Mouse (Mus musculus) MEL (cell line): ENCODE measurements at regions not wholly inside any gene's neighbourhood (a gene's known extent, or its start where the extent isn't known, plus 50 kb on each side); places are given as distances from the start of the nearest gene placed in this dataset.

Source experiments
- DNase-seq: peaks from one replicate; pipeline ENCODE4 v3.0.0; 2011; ENCODE audit warnings: low read depth, low spot score
- H3K27ac ChIP-seq: 2 replicates; pipeline ENCODE4 v1.5.1; 2012; ENCODE audit warnings: low read depth, mild to moderate bottlenecking, control low read depth, low read length, moderate library complexity; ENCODE audit not compliant: control insufficient read depth
- H3K27me3 ChIP-seq, 2 experiments: fragments of 150-350 bp in 1 of 2; sonication (generic) in 1 of 2; 2 replicates each; pipeline ENCODE4 v1.6.1; 2012; ENCODE audit warnings: low read length in 2 of 2, mild to moderate bottlenecking in 2 of 2, improper control_type of control experiment in 1 of 2, moderate library complexity in 1 of 2; ENCODE audit not compliant: insufficient read depth in 2 of 2, control insufficient read depth in 1 of 2
- H3K36me3 ChIP-seq, 2 experiments: 2 replicates each; pipeline ENCODE4 v1.6.1; 2012 to 2014; ENCODE audit warnings: low read length in 2 of 2, improper control_type of control experiment in 1 of 2, inconsistent platforms in 1 of 2, mild to moderate bottlenecking in 1 of 2; ENCODE audit not compliant: insufficient read depth in 2 of 2, control insufficient read depth in 1 of 2
- H3K4me1 ChIP-seq, 2 experiments: fragments of 150-350 bp in 1 of 2; sonication (generic) in 1 of 2; 2 replicates each; pipeline ENCODE4 v1.6.1; 2012; ENCODE audit warnings: low read length in 2 of 2, improper control_type of control experiment in 1 of 2, mild to moderate bottlenecking in 1 of 2; ENCODE audit not compliant: insufficient read depth in 2 of 2, control insufficient read depth in 1 of 2
- H3K4me3 ChIP-seq, 2 experiments: fragments of 150-350 bp in 1 of 2; sonication (generic) in 1 of 2; 2 replicates each; pipeline ENCODE4 v1.5.1; 2012; ENCODE audit warnings: low read depth in 2 of 2, low read length in 2 of 2, mild to moderate bottlenecking in 2 of 2, moderate library complexity in 2 of 2, control low read depth in 1 of 2, improper control_type of control experiment in 1 of 2; ENCODE audit not compliant: control insufficient read depth in 1 of 2, insufficient read depth in 1 of 2
- H3K79me2 ChIP-seq: 2 replicates; pipeline ENCODE4 v1.6.1; 2012; ENCODE audit warnings: mild to moderate bottlenecking, low read length, moderate library complexity; ENCODE audit not compliant: control insufficient read depth, poor library complexity, insufficient read depth
- H3K9ac ChIP-seq: 2 replicates; pipeline ENCODE4 v1.6.1; 2012; ENCODE audit warnings: low read depth, mild to moderate bottlenecking, control low read depth, low read length, moderate library complexity; ENCODE audit not compliant: control insufficient read depth, poor library complexity, severe bottlenecking
- H3K9me3 ChIP-seq: fragments of 150-350 bp; sonication (generic); replicated peaks from 2 replicates; pipeline ENCODE4 v1.6.1; 2012; ENCODE audit warnings: mild to moderate bottlenecking, low read length, improper control_type of control experiment, moderate library complexity; ENCODE audit not compliant: insufficient read depth
- BHLHE40 ChIP-seq: IDR thresholded peaks from 2 replicates; pipeline ENCODE4 v1.6.1; 2012; ENCODE audit warnings: low read depth, mild to moderate bottlenecking, inconsistent platforms, low read length, improper control_type of control experiment, borderline replicate concordance
- CHD2 ChIP-seq: IDR thresholded peaks from 2 replicates; pipeline ENCODE4 v1.6.1; 2011; ENCODE audit warnings: low read length, improper control_type of control experiment
- CTCF ChIP-seq, 3 experiments: IDR thresholded peaks in 2 of 3; conservative IDR thresholded peaks in 1 of 3; 2 replicates each; pipeline ENCODE4 v1.5.1; 2011 to 2012; ENCODE audit warnings: low read length in 3 of 3, low read depth in 2 of 3, mild to moderate bottlenecking in 2 of 3, improper control_type of control experiment in 1 of 3, inconsistent platforms in 1 of 3, mixed read lengths in 1 of 3, moderate library complexity in 1 of 3; ENCODE audit not compliant: control insufficient read depth in 1 of 3, insufficient read depth in 1 of 3, poor library complexity in 1 of 3, severe bottlenecking in 1 of 3
- ELF1 ChIP-seq: IDR thresholded peaks from 2 replicates; pipeline ENCODE4 v1.6.1; 2014; ENCODE audit warnings: low read depth, mild to moderate bottlenecking, inconsistent platforms, low read length, improper control_type of control experiment, moderate library complexity
- ETS1 ChIP-seq: IDR thresholded peaks from 2 replicates; pipeline ENCODE4 v1.6.1; 2012; ENCODE audit warnings: low read depth, mild to moderate bottlenecking, inconsistent platforms, low read length, improper control_type of control experiment, moderate library complexity
- GABPA ChIP-seq: IDR thresholded peaks from 2 replicates; pipeline ENCODE4 v1.6.1; 2012; ENCODE audit warnings: low read depth, mild to moderate bottlenecking, inconsistent platforms, low read length, improper control_type of control experiment, moderate library complexity
- HCFC1 ChIP-seq: IDR thresholded peaks from 2 replicates; pipeline ENCODE4 v1.6.1; 2012; ENCODE audit warnings: low read depth, mild to moderate bottlenecking, inconsistent platforms, low read length, improper control_type of control experiment, moderate library complexity
- JUND ChIP-seq: IDR thresholded peaks from 2 replicates; pipeline ENCODE4 v1.6.1; 2011; ENCODE audit warnings: low read depth, mild to moderate bottlenecking, improper control_type of control experiment, low read length
- KAT2A ChIP-seq: conservative IDR thresholded peaks from 2 replicates; pipeline ENCODE4 v1.6.1; 2012; ENCODE audit warnings: low read depth, low read length, improper control_type of control experiment, inconsistent platforms
- MAFK ChIP-seq: IDR thresholded peaks from 2 replicates; pipeline ENCODE4 v1.6.1; 2011; ENCODE audit warnings: low read depth, mild to moderate bottlenecking, low read length, improper control_type of control experiment, borderline replicate concordance
- MAZ ChIP-seq: IDR thresholded peaks from 2 replicates; pipeline ENCODE4 v1.6.1; 2012; ENCODE audit warnings: low read depth, mild to moderate bottlenecking, inconsistent platforms, low read length, improper control_type of control experiment
- MEF2A ChIP-seq: IDR thresholded peaks from 2 replicates; pipeline ENCODE4 v1.6.1; 2014; ENCODE audit warnings: low read depth, mild to moderate bottlenecking, inconsistent platforms, low read length, improper control_type of control experiment; ENCODE audit not compliant: poor library complexity, insufficient replicate concordance, severe bottlenecking; ENCODE audit errors: extremely low read depth
- MXI1 ChIP-seq: IDR thresholded peaks from 2 replicates; pipeline ENCODE4 v1.6.1; 2011; ENCODE audit warnings: mild to moderate bottlenecking, low read depth, low read length, improper control_type of control experiment
- MYC ChIP-seq: IDR thresholded peaks from 2 replicates; pipeline ENCODE4 v1.6.1; 2011; ENCODE audit warnings: low read depth, mild to moderate bottlenecking, low read length, improper control_type of control experiment, moderate library complexity
- NRF1 ChIP-seq: IDR thresholded peaks from 2 replicates; pipeline ENCODE4 v1.6.1; 2014; ENCODE audit warnings: low read depth, mild to moderate bottlenecking, inconsistent platforms, low read length, improper control_type of control experiment, moderate library complexity; ENCODE audit not compliant: poor library complexity, insufficient read depth, severe bottlenecking
- POLR2AphosphoS2 ChIP-seq: IDR thresholded peaks from 2 replicates; pipeline ENCODE4 v1.6.1; 2011; ENCODE audit warnings: low read length, improper control_type of control experiment
- POLR2AphosphoS5 ChIP-seq: IDR thresholded peaks from 2 replicates; pipeline ENCODE4 v1.6.1; 2012; ENCODE audit warnings: low read depth, borderline replicate concordance, mild to moderate bottlenecking, inconsistent platforms, low read length, moderate library complexity, mixed read lengths
- SIN3A ChIP-seq: IDR thresholded peaks from 2 replicates; pipeline ENCODE4 v1.6.1; 2012; ENCODE audit warnings: low read length, improper control_type of control experiment, inconsistent platforms
- SMC3 ChIP-seq: IDR thresholded peaks from 2 replicates; pipeline ENCODE4 v1.6.1; 2011; ENCODE audit warnings: low read depth, low read length, improper control_type of control experiment
- USF1 ChIP-seq: IDR thresholded peaks from 2 replicates; pipeline ENCODE4 v1.6.1; 2014; ENCODE audit warnings: low read depth, mild to moderate bottlenecking, inconsistent platforms, low read length, improper control_type of control experiment, moderate library complexity
- ZC3H11A ChIP-seq: IDR thresholded peaks from 2 replicates; pipeline ENCODE4 v1.6.1; 2012; ENCODE audit warnings: low read depth, mild to moderate bottlenecking, inconsistent platforms, low read length, improper control_type of control experiment
- ZKSCAN1 ChIP-seq: IDR thresholded peaks from 2 replicates; pipeline ENCODE4 v1.6.1; 2012; ENCODE audit warnings: low read depth, mild to moderate bottlenecking, inconsistent platforms, low read length, improper control_type of control experiment, moderate library complexity
- ZMIZ1 ChIP-seq: IDR thresholded peaks from 2 replicates; pipeline ENCODE4 v1.6.1; 2012; ENCODE audit warnings: low read depth, mild to moderate bottlenecking, inconsistent platforms, low read length, improper control_type of control experiment, moderate library complexity
- ZNF384 ChIP-seq: IDR thresholded peaks from 2 replicates; pipeline ENCODE4 v1.6.1; 2012; ENCODE audit warnings: low read depth, mild to moderate bottlenecking, inconsistent platforms, low read length, improper control_type of control experiment

- Histone ChIP-seq H3K4me1 (no peaks in the 10 kb centered on the region), H3K79me2 (no peaks in the 10 kb centered on the region), H3K4me3 (no peak overlapping the region), H3K27ac (no peak overlapping the region), H3K27me3 (no peaks in the 10 kb centered on the region), H3K36me3 (no peaks in the 10 kb centered on the region), H3K9me3 (no peaks in the 10 kb centered on the region), H3K9ac (no peak overlapping the region)
- TF ChIP-seq ZMIZ1 (no peak), MEF2A (no peak), CHD2 (no peak), POLR2AphosphoS5 (no peak), SIN3A (no peak), SMC3 (no peak)
- no peak for DNase-seq
Observed at GRCm38 (mm10) chr11:24422066-24422775, 344.4 kb downstream of the Bcl11a start.

- TF ChIP-seq ETS1 = no peak
- H3K9ac ChIP-seq = no peak overlapping the region
- no peak overlapping the region for H3K27ac ChIP-seq
- H3K27me3 ChIP-seq = no peaks in the 10 kb centered on the region
- H3K79me2 ChIP-seq = no peaks in the 10 kb centered on the region
- no peak overlapping the region for H3K4me3 ChIP-seq
- no peaks in the 10 kb centered on the region for H3K9me3 ChIP-seq
- H3K36me3 ChIP-seq = no peaks in the 10 kb centered on the region
- DNase-seq = no peak
- H3K4me1 ChIP-seq = no peaks in the 10 kb centered on the region
Observed at GRCm38 (mm10) chr11:24423278-24423677, 345.4 kb downstream of the Bcl11a start.

GRCm38 (mm10) chr11:24426995-24427883 lies 349.4 kb downstream of the Bcl11a start:
- Histone ChIP-seq H3K9ac (no peak overlapping the region), H3K4me1 (no peaks in the 10 kb centered on the region), H3K4me3 (no peak overlapping the region), H3K79me2 (no peaks in the 10 kb centered on the region), H3K36me3 (no peaks in the 10 kb centered on the region), H3K27me3 (no peaks in the 10 kb centered on the region), H3K9me3 (no peaks in the 10 kb centered on the region), H3K27ac (no peak overlapping the region)
- no peak for DNase-seq
- no peak for TF ChIP-seq JUND
- no peak for TF ChIP-seq POLR2AphosphoS2
- TF ChIP-seq ZNF384 = no peak
- TF ChIP-seq CHD2 = no peak
- no peak for TF ChIP-seq MYC
- TF ChIP-seq GABPA = no peak
- no peak for TF ChIP-seq CTCF (IDR thresholded peaks at IDR 0.05 in 2 of 3, conservative IDR thresholded peaks at IDR 0.05 in 1 of 3; ENCODE audit: control insufficient read depth in 1 of 3, insufficient read depth in 1 of 3, low read depth in 2 of 3, low read length in 3 of 3, poor library complexity in 1 of 3, severe bottlenecking in 1 of 3)
- no peak for TF ChIP-seq HCFC1
- TF ChIP-seq USF1 = no peak
- no peak for TF ChIP-seq MXI1
- TF ChIP-seq ELF1 = no peak
- TF ChIP-seq KAT2A = no peak
- no peak for TF ChIP-seq NRF1
- no peak for TF ChIP-seq MAFK
- no peak for TF ChIP-seq BHLHE40
- no peak for TF ChIP-seq ZKSCAN1
- no peak for TF ChIP-seq MAZ
- TF ChIP-seq ZC3H11A = no peak
